Mouse (Mus musculus): ENCODE results near the gene Trex1. TPM values are rescaled to one million over a fixed set of nuclear protein-coding genes. Genes with fewer than 3 reads are reported as not detected.
A peak's percentile ranks its signal among the peaks of the same experiment; 100 is the strongest.

The Trex1 gene
- 6.2 and 7.4 TPM in 2 replicates for total RNA-seq (2012; rRNA removed)

DNA sequence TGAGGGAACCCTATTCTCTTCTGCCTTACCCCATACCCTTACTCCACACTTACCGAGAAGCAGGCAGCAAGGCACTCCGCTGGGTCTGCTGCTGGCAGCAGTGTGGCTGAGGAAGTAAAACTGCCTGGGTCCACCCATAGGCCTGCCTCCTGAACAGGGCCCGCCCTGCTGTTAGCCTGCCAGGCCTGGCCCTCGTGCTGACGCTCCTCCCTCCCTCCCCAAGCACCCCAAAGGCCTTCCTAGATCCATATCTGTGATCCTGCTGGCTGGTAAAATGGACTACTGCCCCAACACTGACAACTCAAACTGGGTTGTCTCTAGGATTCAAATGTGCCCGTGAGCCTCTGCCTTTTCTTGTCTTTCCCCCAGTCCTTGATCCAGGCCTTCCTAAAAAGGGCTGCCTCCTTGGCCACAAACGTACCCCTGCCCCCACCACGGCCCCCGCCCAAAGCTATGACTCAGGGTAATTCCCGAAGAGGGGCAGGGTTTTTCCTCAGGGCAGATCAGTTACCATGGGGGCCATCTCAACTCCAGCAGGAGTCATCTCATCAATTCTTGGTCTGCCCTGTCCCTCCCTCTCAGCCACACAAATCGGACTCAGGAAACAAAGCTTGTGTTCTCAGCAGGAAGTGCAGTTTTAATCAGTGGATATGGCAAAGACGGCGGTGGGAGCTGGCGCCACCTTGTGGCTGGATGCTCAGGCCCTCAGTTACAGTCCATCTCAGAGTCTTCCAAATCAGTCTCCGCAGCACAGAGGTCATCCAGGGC lies at the start of gene Trex1:
Trex1 (minus strand) TSS at position 599 of the 768 bp plus-strand sequence.
- Histone ChIP-seq H3K9me3 (ENCODE audit: control insufficient read depth, insufficient read depth, low read depth, low read length) (no peaks in the 10 kb centered on the region), H3K4me1 (ENCODE audit: control insufficient read depth in 2 of 2, insufficient read depth in 2 of 2, low read length in 2 of 2, poor library complexity in 1 of 2) (peaks cover 0 to 23% of the 10 kb centered on the region in 2 experiments; a peak in 1 of 4 replicates), H3K9ac (ENCODE audit: insufficient read depth, low read depth, low read length, poor library complexity, severe bottlenecking) (peak within 1 kb of the TSS; percentile 66; the same call in 1 of the 2 replicates), H3K4me3 (ENCODE audit: insufficient read depth in 1 of 2, low read depth in 1 of 2, low read length in 2 of 2, poor library complexity in 1 of 2, severe bottlenecking in 1 of 2) (peak within 1 kb of the TSS; percentile 13 to 36), H3K36me3 (ENCODE audit: control insufficient read depth, insufficient read depth, low read length, poor library complexity, severe bottlenecking) (peaks cover 30% of the 10 kb centered on the region), H3K27ac (ENCODE audit: insufficient read depth, low read depth, low read length, poor library complexity, severe bottlenecking) (peak within 1 kb of the TSS; percentile 83)
- TF ChIP-seq ZNF384 (IDR thresholded peaks at IDR 0.05; ENCODE audit: low read depth, low read length) (no peak), CHD2 (IDR thresholded peaks at IDR 0.05; ENCODE audit: low read depth, low read length) (no peak), ZC3H11A (IDR thresholded peaks at IDR 0.05; ENCODE audit: borderline replicate concordance, low read depth, low read length) (no peak), MAFK (IDR thresholded peaks at IDR 0.05; ENCODE audit: insufficient read depth, low read depth, low read length) (peak; percentile 62; the same call in 1 of the 2 replicates), HCFC1 (IDR thresholded peaks at IDR 0.05; ENCODE audit: borderline replicate concordance, insufficient read depth, low read length) (0 out of 2 replicates have a peak, but pooled peaks have one; percentile 25)
- peak; percentile 74 for DNase-seq (ENCODE audit: low read depth, low spot score)
- in situ Hi-C loops (cut with MboI; ENCODE audit: low sequenced_read_pairs in 2 of 2, unreplicated experiment in 2 of 2), result no loop called here

DNA sequence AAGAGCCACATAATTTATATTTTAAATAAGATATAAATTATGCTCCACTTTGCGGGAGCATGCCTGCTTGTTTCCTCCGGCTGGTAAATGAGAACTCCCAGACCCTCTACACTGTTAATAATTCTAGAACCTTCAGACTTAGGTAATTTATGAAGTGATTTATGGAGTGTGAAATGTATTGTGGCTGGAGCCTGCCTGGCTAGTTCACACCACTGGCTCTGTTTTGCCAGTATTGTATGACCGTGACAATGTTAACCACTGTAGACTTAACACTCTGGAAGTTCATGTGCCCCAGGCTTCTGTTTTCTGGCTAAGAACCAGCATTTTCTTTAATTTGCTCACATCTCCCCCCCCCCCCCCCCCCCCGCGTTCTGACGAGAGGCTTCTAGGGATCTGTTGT lies 47.8 kb upstream of the Trex1 start:
- Histone ChIP-seq H3K27ac (ENCODE audit: insufficient read depth, low read depth, low read length, poor library complexity, severe bottlenecking) (no peak overlapping the region), H3K9ac (ENCODE audit: insufficient read depth, low read depth, low read length, poor library complexity, severe bottlenecking) (no peak overlapping the region), H3K36me3 (ENCODE audit: control insufficient read depth, insufficient read depth, low read length, poor library complexity, severe bottlenecking) (peaks cover 72% of the 10 kb centered on the region), H3K4me1 (ENCODE audit: control insufficient read depth in 2 of 2, insufficient read depth in 2 of 2, low read length in 2 of 2, poor library complexity in 1 of 2) (no peaks in the 10 kb centered on the region), H3K9me3 (ENCODE audit: control insufficient read depth, insufficient read depth, low read depth, low read length) (no peaks in the 10 kb centered on the region), H3K4me3 (ENCODE audit: insufficient read depth in 1 of 2, low read depth in 1 of 2, low read length in 2 of 2, poor library complexity in 1 of 2, severe bottlenecking in 1 of 2) (no peak overlapping the region)
- in situ Hi-C loops (cut with MboI; ENCODE audit: low sequenced_read_pairs in 2 of 2, unreplicated experiment in 2 of 2), result no loop called here
- no peak for TF ChIP-seq HCFC1 (IDR thresholded peaks at IDR 0.05; ENCODE audit: borderline replicate concordance, insufficient read depth, low read length)
- TF ChIP-seq ZC3H11A (IDR thresholded peaks at IDR 0.05; ENCODE audit: borderline replicate concordance, low read depth, low read length), result no peak
- no peak for TF ChIP-seq CHD2 (IDR thresholded peaks at IDR 0.05; ENCODE audit: low read depth, low read length)
- DNase-seq (ENCODE audit: low read depth, low spot score), result no peak

- no peak overlapping the region for H3K4me3 ChIP-seq (ENCODE audit: insufficient read depth in 1 of 2, low read depth in 1 of 2, low read length in 2 of 2, poor library complexity in 1 of 2, severe bottlenecking in 1 of 2)
- no peak for TF ChIP-seq ZC3H11A (IDR thresholded peaks at IDR 0.05; ENCODE audit: borderline replicate concordance, low read depth, low read length)
- TF ChIP-seq ZNF384 (IDR thresholded peaks at IDR 0.05; ENCODE audit: low read depth, low read length), result no peak
- TF ChIP-seq HCFC1 (IDR thresholded peaks at IDR 0.05; ENCODE audit: borderline replicate concordance, insufficient read depth, low read length), result no peak
- H3K9ac ChIP-seq (ENCODE audit: insufficient read depth, low read depth, low read length, poor library complexity, severe bottlenecking), result no peak overlapping the region
- peaks cover 65% of the 10 kb centered on the region for H3K36me3 ChIP-seq (ENCODE audit: control insufficient read depth, insufficient read depth, low read length, poor library complexity, severe bottlenecking)
- no peak overlapping the region for H3K27ac ChIP-seq (ENCODE audit: insufficient read depth, low read depth, low read length, poor library complexity, severe bottlenecking)
- in situ Hi-C loops (cut with MboI; ENCODE audit: low sequenced_read_pairs in 2 of 2, unreplicated experiment in 2 of 2), result no loop called here
- H3K9me3 ChIP-seq (ENCODE audit: control insufficient read depth, insufficient read depth, low read depth, low read length), result no peaks in the 10 kb centered on the region
- H3K4me1 ChIP-seq (ENCODE audit: control insufficient read depth in 2 of 2, insufficient read depth in 2 of 2, low read length in 2 of 2, poor library complexity in 1 of 2), result no peaks in the 10 kb centered on the region
- no peak for DNase-seq (ENCODE audit: low read depth, low spot score)
Observed at GRCm38 (mm10) chr9:109105648-109106047, 46.1 kb upstream of the Trex1 start.

DNA sequence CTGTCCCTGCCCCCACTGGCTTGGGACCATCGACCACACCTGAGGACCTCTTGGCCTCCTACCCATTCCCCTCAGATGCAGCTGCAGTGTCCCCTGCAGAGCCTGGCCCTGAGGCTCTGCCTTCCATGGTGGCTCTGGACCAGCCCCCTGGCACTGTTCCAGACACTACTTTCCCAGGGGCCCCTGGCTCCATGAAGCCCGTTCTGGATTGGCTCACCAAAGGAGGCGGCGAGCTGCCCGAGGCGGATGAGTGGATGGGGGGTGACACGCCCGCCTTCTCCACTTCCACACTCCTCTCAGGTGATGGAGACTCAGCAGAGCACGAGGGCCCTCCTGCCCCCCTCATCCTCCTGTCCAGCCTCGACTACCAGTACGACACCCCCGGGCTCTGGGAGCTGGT lies 45.5 kb upstream of the Trex1 start:
- H3K4me3 ChIP-seq (ENCODE audit: insufficient read depth in 1 of 2, low read depth in 1 of 2, low read length in 2 of 2, poor library complexity in 1 of 2, severe bottlenecking in 1 of 2), result no peak overlapping the region
- peaks cover 63% of the 10 kb centered on the region for H3K36me3 ChIP-seq (ENCODE audit: control insufficient read depth, insufficient read depth, low read length, poor library complexity, severe bottlenecking)
- no peak for TF ChIP-seq ZC3H11A (IDR thresholded peaks at IDR 0.05; ENCODE audit: borderline replicate concordance, low read depth, low read length)
- no peak for TF ChIP-seq ZNF384 (IDR thresholded peaks at IDR 0.05; ENCODE audit: low read depth, low read length)
- TF ChIP-seq HCFC1 (IDR thresholded peaks at IDR 0.05; ENCODE audit: borderline replicate concordance, insufficient read depth, low read length), result no peak
- no peak for TF ChIP-seq CHD2 (IDR thresholded peaks at IDR 0.05; ENCODE audit: low read depth, low read length)
- TF ChIP-seq MAFK (IDR thresholded peaks at IDR 0.05; ENCODE audit: insufficient read depth, low read depth, low read length), result no peak
- in situ Hi-C loops (cut with MboI; ENCODE audit: low sequenced_read_pairs in 2 of 2, unreplicated experiment in 2 of 2), result no loop called here
- no peak overlapping the region for H3K9ac ChIP-seq (ENCODE audit: insufficient read depth, low read depth, low read length, poor library complexity, severe bottlenecking)
- DNase-seq (ENCODE audit: low read depth, low spot score), result no peak
- H3K9me3 ChIP-seq (ENCODE audit: control insufficient read depth, insufficient read depth, low read depth, low read length), result no peaks in the 10 kb centered on the region
- H3K4me1 ChIP-seq (ENCODE audit: control insufficient read depth in 2 of 2, insufficient read depth in 2 of 2, low read length in 2 of 2, poor library complexity in 1 of 2), result no peaks in the 10 kb centered on the region
- H3K27ac ChIP-seq (ENCODE audit: insufficient read depth, low read depth, low read length, poor library complexity, severe bottlenecking), result no peak overlapping the region

All from ES-E14 (cell line).